Mouse (Mus musculus) small intestine, adult 10 weeks (tissue): ENCODE results near the gene AL607142.1. TPM values are rescaled to one million over a fixed set of nuclear protein-coding genes. Genes with fewer than 3 reads are reported as not detected.

Experiments
- polyA plus RNA-seq: library from polyadenylated mRNA; stranded (reverse); fragments of 350-450 nt; fragmentation: Illumina TruSeq; extraction: RNeasy Lipid Tissue Mini Kit (QIAGEN cat#74804); gene quantifications from one replicate; pipeline ENCODE4 v1.2.3, GENCODE M21; 2014; ENCODE audit warnings: low replicate concordance

Gene AL607142.1
- polyA plus RNA-seq, result not detected

GRCm38 (mm10) chr4:120064696-120065095 lies at the start of gene AL607142.1:
Gene AL607142.1 (plus strand): TSS chr4:120064996.

Other genes with a start within 250 kb of the AL607142.1 start
- gene Edn2, start 96.2 kb downstream of the AL607142.1 start, polyA plus RNA-seq, result 0.89 TPM
- not detected for gene Foxo6, start 222.4 kb downstream of the AL607142.1 start, polyA plus RNA-seq